Mouse (Mus musculus): ENCODE measurements around the gene Xrcc1.
A peak's percentile ranks its signal among the peaks of the same experiment; 100 is the strongest.

DNA sequence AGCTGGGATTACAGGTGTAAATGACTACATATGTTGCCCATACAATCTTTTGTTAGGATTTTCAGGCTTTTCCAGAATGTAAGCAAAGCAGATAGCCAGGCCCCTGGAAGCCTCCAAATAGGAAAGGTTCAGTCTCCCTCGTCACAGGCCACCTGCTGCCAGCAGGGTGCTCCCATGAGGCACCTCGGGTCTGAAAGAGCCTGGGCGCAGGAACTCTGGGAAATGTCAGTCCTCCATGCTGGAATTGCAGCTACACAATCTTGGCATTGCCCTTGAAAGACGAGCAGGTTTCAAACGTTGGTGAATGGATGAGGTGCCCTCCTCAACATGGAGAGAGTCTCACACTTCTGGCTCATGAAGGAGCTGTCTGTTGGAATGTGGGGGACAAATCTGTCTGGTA is 7.9 kb upstream of the Xrcc1 start:
- TF ChIP-seq CTCF (IDR thresholded peaks at IDR 0.05; ENCODE audit: low read depth, low read length) (peak; percentile 44), POLR2A (IDR thresholded peaks at IDR 0.05; ENCODE audit: extremely low read depth, insufficient read depth, low read length) (no peak)
